Mouse (Mus musculus): ENCODE data around the gene Ccdc107. TPM values are rescaled to one million over a fixed set of nuclear protein-coding genes. Genes with fewer than 3 reads are reported as not detected.

Gene Ccdc107
- polyA plus RNA-seq, 1 experiment from 2014 or later = 107 TPM

- WGBS = 51% methylated on average over 9 of the region's 9 CpGs
- Histone ChIP-seq H3K4me1 (replicated peaks; ENCODE audit: insufficient read depth, low read length) (peaks cover 14% of the 10 kb centered on the region; the same call in 1 of the 2 replicates), H3K27me3 (ENCODE audit: insufficient read depth, low read length) (no peaks in the 10 kb centered on the region), H3K9ac (ENCODE audit: low read depth, low read length) (no peak within 1 kb of the TSS), H3K4me2 (ENCODE audit: low read length) (peak within 1 kb of the TSS; percentile 85), H3K4me3 (replicated peaks; ENCODE audit: low read depth, low read length) (0 out of 2 replicates have a peak within 1 kb of the TSS, but pooled peaks have one; percentile 44), H3K9me3 (replicated peaks; ENCODE audit: low read length) (no peaks in the 10 kb centered on the region), H3K27ac (no peak within 1 kb of the TSS), H3K36me3 (ENCODE audit: insufficient read depth, low read length) (no peaks in the 10 kb centered on the region)
- no peak for TF ChIP-seq CTCF (IDR thresholded peaks at IDR 0.05; ENCODE audit: low read depth)
- DNase-seq (ENCODE audit: low spot score) = no peak
- no peak for ATAC-seq (replicated peaks; ENCODE audit: low FRiP score, low read depth)
These were observed 14.0 kb downstream of the Ccdc107 start, which contains the start of gene Car9 for GRCm38 (mm10) chr4:43506536-43507185. Gene Car9, plus strand, starts transcription at chr4:43506966.

- WGBS = 5% methylated on average over 21 of the region's 22 CpGs
- no peak overlapping the region for H3K27ac ChIP-seq
- TF ChIP-seq CTCF (IDR thresholded peaks at IDR 0.05; ENCODE audit: low read depth) = no peak
- peak overlapping the region; percentile 85 for H3K4me2 ChIP-seq (ENCODE audit: low read length)
- ATAC-seq (replicated peaks; ENCODE audit: low FRiP score, low read depth) (peak; percentile 22; the same call in 1 of the 2 replicates), DNase-seq (ENCODE audit: low spot score) (peak; percentile 67)
- H3K27me3 ChIP-seq (ENCODE audit: insufficient read depth, low read length) = no peaks in the 10 kb centered on the region
- H3K36me3 ChIP-seq (ENCODE audit: insufficient read depth, low read length) = no peaks in the 10 kb centered on the region
- peak overlapping the region; percentile 44 for H3K4me3 ChIP-seq (replicated peaks; ENCODE audit: low read depth, low read length)
- H3K9me3 ChIP-seq (replicated peaks; ENCODE audit: low read length) = no peaks in the 10 kb centered on the region
- H3K9ac ChIP-seq (ENCODE audit: low read depth, low read length) = peak overlapping the region; percentile 50; the same call in 1 of the 2 replicates
- H3K4me1 ChIP-seq (replicated peaks; ENCODE audit: insufficient read depth, low read length) = peaks cover 14% of the 10 kb centered on the region; the same call in 1 of the 2 replicates
These were observed 15.4 kb downstream of the Ccdc107 start for GRCm38 (mm10) chr4:43507938-43508665.

GRCm38 (mm10) chr4:43508666-43508997, 15.9 kb downstream of the Ccdc107 start:
- no peaks in the 10 kb centered on the region for H3K36me3 ChIP-seq (ENCODE audit: insufficient read depth, low read length)
- H3K27me3 ChIP-seq (ENCODE audit: insufficient read depth, low read length) = no peaks in the 10 kb centered on the region
- ATAC-seq (replicated peaks; ENCODE audit: low FRiP score, low read depth) = peak; percentile 65
- H3K27ac ChIP-seq = no peak overlapping the region
- H3K9ac ChIP-seq (ENCODE audit: low read depth, low read length) = peak overlapping the region; percentile 50; the same call in 1 of the 2 replicates
- TF ChIP-seq CTCF (IDR thresholded peaks at IDR 0.05; ENCODE audit: low read depth) = peak; percentile 24; the same call in 1 of the 2 replicates
- WGBS = under 1% methylated on average over 13 of the region's 13 CpGs
- no peaks in the 10 kb centered on the region for H3K9me3 ChIP-seq (replicated peaks; ENCODE audit: low read length)
- H3K4me3 ChIP-seq (replicated peaks; ENCODE audit: low read depth, low read length) = peak overlapping the region; percentile 44
- peak overlapping the region; percentile 85 for H3K4me2 ChIP-seq (ENCODE audit: low read length)
- peaks cover 14% of the 10 kb centered on the region; the same call in 1 of the 2 replicates for H3K4me1 ChIP-seq (replicated peaks; ENCODE audit: insufficient read depth, low read length)
- peak; percentile 70 for DNase-seq (ENCODE audit: low spot score)

GRCm38 (mm10) chr4:43509109-43509508, 16.4 kb downstream of the Ccdc107 start:
- no peak overlapping the region for H3K27ac ChIP-seq
- no peaks in the 10 kb centered on the region for H3K36me3 ChIP-seq (ENCODE audit: insufficient read depth, low read length)
- DNase-seq (ENCODE audit: low spot score) = no peak
- no peak for ATAC-seq (replicated peaks; ENCODE audit: low FRiP score, low read depth)
- H3K4me1 ChIP-seq (replicated peaks; ENCODE audit: insufficient read depth, low read length) = peaks cover 14% of the 10 kb centered on the region; the same call in 1 of the 2 replicates
- WGBS = 33% methylated on average over 9 of the region's 9 CpGs
- peak overlapping the region; percentile 85 for H3K4me2 ChIP-seq (ENCODE audit: low read length)
- TF ChIP-seq CTCF (IDR thresholded peaks at IDR 0.05; ENCODE audit: low read depth) = no peak
- no peaks in the 10 kb centered on the region for H3K27me3 ChIP-seq (ENCODE audit: insufficient read depth, low read length)
- H3K4me3 ChIP-seq (replicated peaks; ENCODE audit: low read depth, low read length) = peak overlapping the region; percentile 44; the same call in 1 of the 2 replicates
- no peaks in the 10 kb centered on the region for H3K9me3 ChIP-seq (replicated peaks; ENCODE audit: low read length)
- 0 out of 2 replicates have a peak overlapping the region, but pooled peaks have one; percentile 50 for H3K9ac ChIP-seq (ENCODE audit: low read depth, low read length)

GRCm38 (mm10) chr4:43511675-43512454, 19.2 kb downstream of the Ccdc107 start:
- DNase-seq (ENCODE audit: low spot score) = no peak
- WGBS = 71% methylated on average over 19 of the region's 19 CpGs

GRCm38 (mm10) chr4:43512653-43513052, 20.0 kb downstream of the Ccdc107 start:
- Histone ChIP-seq H3K4me3 (replicated peaks; ENCODE audit: low read depth, low read length) (no peak overlapping the region), H3K9me3 (replicated peaks; ENCODE audit: low read length) (no peaks in the 10 kb centered on the region), H3K4me2 (ENCODE audit: low read length) (no peak overlapping the region), H3K36me3 (ENCODE audit: insufficient read depth, low read length) (0 out of 2 replicates have a peak, but pooled peaks cover 10% of the 10 kb centered on the region), H3K9ac (ENCODE audit: low read depth, low read length) (no peak overlapping the region), H3K27me3 (ENCODE audit: insufficient read depth, low read length) (no peaks in the 10 kb centered on the region), H3K4me1 (replicated peaks; ENCODE audit: insufficient read depth, low read length) (peaks cover 14% of the 10 kb centered on the region; the same call in 1 of the 2 replicates), H3K27ac (no peak overlapping the region)
- DNase-seq (ENCODE audit: low spot score) (no peak), ATAC-seq (replicated peaks; ENCODE audit: low FRiP score, low read depth) (no peak)
- no peak for TF ChIP-seq CTCF (IDR thresholded peaks at IDR 0.05; ENCODE audit: low read depth)
- 55% methylated on average over 7 of the region's 7 CpGs for WGBS

More at GRCm38 (mm10) chr4:43511675-43512454, 19.2 kb downstream of the Ccdc107 start:
- H3K4me2 ChIP-seq (ENCODE audit: low read length) = no peak overlapping the region
- 0 out of 2 replicates have a peak, but pooled peaks cover 10% of the 10 kb centered on the region for H3K36me3 ChIP-seq (ENCODE audit: insufficient read depth, low read length)
- TF ChIP-seq CTCF (IDR thresholded peaks at IDR 0.05; ENCODE audit: low read depth) = no peak
- no peak overlapping the region for H3K27ac ChIP-seq
- H3K4me3 ChIP-seq (replicated peaks; ENCODE audit: low read depth, low read length) = no peak overlapping the region
- no peak overlapping the region for H3K9ac ChIP-seq (ENCODE audit: low read depth, low read length)
- H3K4me1 ChIP-seq (replicated peaks; ENCODE audit: insufficient read depth, low read length) = peaks cover 14% of the 10 kb centered on the region; the same call in 1 of the 2 replicates
- ATAC-seq (replicated peaks; ENCODE audit: low FRiP score, low read depth) = no peak
- no peaks in the 10 kb centered on the region for H3K9me3 ChIP-seq (replicated peaks; ENCODE audit: low read length)
- no peaks in the 10 kb centered on the region for H3K27me3 ChIP-seq (ENCODE audit: insufficient read depth, low read length)
